Mouse (Mus musculus) common myeloid progenitor, adult 5-6 weeks (primary cell): ENCODE measurements around the gene Tbc1d1. TPM values are rescaled to one million over a fixed set of nuclear protein-coding genes. Genes with fewer than 3 reads are reported as not detected.
"Not testable (repeated sequence)": the region's sequence is repeated elsewhere in the genome, so short reads cannot be mapped to it uniquely, and the experiment has no call there.

Experiments
- ATAC-seq: replicated peaks from 2 replicates; pipeline ENCODE4 v1.8.0; 2016; ENCODE audit warnings: low read depth, mild to moderate bottlenecking, moderate TSS enrichment, inconsistent platforms; ENCODE audit not compliant: poor library complexity, severe bottlenecking
- total RNA-seq: library from RNA; stranded (forward); fragments of 200-1000, 187-1606 nt; gene quantifications from 2 replicates; pipeline ENCODE4 v1.2.3, GENCODE M21; 2017

Gene Tbc1d1
- total RNA-seq, 1 experiment from 2014 or later: 33.9 TPM

- no peak for ATAC-seq
Measured at GRCm38 (mm10) chr5:64340366-64340765, 184.3 kb downstream of the Tbc1d1 start.

DNA sequence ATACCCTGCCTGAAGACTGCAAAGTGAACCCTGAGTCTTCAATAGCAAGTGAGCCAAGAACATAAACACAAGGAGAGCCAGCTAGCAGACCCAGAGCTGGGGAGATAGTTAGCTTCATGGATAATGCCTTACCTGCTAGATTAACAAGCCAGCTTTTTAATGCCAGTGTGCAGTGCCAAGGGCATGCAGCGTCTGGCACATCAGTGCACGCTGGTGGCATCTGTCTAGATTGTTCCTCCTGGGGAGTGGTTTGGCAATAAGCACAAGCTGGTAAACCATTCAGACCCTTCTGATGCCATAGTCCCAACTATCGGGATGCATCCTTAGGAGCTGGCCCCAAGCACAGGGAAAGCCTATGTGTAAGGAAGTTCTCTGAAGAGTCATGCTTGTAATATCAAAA, 185.6 kb downstream of the Tbc1d1 start:
- ATAC-seq: no peak

DNA sequence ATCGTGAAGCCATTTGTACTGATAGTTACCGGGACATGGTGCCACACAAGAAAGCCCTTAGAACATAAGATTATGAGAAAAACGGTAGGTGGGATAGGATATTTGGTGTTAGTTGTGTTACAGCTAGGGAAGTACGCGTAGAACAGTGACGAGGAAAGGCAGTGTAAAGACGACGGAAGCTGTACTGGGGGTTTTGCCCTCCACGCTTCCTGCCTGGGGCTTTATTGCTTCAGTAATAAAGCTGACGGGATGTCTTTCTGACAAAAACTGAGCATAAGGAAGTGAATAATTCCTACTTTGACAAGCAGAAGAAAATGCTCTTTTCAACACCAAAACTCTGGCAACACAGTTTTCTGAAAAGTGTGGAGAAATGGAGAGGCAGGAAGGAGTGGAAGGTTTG, 186.0 kb downstream of the Tbc1d1 start:
- ATAC-seq: peak; percentile 61

- peak; percentile 86 for ATAC-seq
Measured at GRCm38 (mm10) chr5:64343972-64344700, 188.0 kb downstream of the Tbc1d1 start.

DNA sequence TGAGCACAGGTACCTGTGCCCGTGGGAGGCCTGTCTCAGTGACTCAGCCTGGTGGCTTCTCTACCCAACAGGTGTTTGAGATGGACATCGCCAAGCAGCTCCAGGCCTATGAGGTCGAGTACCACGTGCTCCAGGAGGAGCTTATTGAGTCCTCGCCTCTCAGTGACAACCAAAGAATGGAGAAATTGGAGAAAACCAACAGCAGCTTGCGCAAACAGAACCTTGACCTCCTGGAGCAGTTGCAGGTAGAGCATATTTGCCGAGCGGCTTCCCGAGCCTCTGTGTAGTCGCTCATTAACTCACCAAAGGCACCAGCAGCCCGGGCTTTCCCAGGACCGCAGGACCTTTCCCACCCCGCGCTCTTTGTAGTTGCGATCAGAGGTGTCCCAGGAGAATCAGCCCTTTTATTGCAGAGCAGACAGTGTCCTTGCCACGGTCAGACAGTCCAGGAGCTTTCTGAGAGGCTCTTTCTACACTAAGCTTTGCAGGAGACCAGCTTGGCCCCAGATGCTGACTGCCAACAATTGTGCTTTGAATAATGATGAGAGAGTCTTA, 189.2 kb downstream of the Tbc1d1 start:
- ATAC-seq: no peak

DNA sequence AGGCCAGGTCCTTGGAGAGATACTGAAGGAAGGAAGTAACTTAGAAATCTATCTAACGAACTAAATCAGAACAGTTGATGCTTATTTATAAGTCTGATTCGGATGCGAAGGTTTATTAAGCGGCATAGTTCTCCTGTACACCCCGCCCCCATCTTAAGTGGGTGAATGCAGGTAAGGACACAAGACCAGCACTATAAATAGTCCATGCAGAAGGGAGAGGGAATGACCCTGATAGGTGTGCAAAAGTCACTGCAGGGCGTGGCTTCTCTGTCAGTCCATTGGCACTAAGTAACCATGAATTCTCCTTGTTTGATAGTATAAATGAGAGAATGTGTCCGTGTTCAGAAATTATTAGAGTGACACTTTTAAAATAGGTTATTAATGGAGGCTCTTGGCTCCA, 189.7 kb downstream of the Tbc1d1 start:
- ATAC-seq: no peak

DNA sequence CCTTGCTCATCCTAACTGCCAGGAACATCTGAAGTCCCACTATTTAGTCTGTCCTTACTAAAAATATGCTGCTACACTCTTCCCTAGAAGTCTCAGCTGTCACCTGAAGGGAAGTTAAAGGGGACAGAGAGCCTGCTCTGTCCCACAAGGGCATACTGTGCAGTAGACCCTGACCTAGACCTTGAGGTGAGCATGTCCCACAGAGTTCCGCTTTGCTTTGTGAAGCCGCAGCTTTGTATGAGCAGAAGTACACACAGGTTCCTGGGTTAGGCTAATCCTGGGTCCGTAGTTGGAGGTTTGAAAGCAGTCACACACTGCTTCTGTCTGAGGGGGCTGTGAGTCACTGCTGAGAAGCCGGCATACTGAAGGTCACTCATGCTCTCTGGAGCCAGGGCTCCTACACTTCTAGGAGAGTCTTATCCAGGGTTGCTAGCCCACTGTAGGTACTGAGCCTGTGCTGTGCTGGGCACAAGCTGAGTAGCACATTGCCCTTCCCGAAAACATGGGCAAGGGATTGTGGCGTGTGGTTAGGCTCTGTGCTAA, 190.3 kb downstream of the Tbc1d1 start:
- no peak for ATAC-seq

DNA sequence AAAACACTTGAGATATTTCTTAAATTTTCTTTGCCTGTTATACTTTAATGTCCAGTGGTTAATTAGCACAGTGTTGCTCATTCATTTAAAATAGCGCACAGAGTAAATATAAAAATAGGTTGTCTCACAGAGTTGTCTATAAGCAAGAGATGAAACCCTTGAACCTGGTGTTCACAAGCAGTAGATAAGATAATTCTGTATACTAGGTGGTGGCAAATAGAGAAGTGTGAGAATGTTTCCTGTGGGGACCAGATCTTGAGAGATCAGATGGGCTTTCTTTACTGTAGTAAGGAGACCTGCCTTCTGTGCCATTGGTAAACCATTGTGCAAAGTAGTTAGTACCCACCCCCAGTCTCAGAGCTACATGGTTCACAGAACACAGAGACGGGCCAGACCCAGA, 192.1 kb downstream of the Tbc1d1 start:
- ATAC-seq: no peak

DNA sequence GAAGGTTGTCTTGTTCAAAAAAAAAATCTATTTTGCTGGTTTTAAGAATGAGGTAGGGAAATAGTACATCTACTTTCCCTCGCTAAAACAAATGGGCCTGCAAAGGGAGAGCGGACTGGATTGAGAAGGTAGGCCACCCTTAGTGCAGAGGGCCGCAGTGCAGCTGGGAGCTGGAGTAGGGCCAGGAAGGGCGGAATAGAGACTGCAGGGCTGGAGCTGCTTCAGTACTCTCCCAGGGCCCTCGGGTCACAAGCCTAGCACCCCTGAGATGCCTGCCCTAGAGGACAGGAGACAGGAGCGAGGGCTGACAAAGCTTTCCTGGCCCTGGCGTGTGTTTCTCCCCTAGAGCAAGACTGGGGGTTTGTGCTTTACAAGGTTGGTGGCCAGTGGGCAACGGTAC, 192.7 kb downstream of the Tbc1d1 start:
- ATAC-seq: no peak

GRCm38 (mm10) chr5:64351968-64352367, 195.9 kb downstream of the Tbc1d1 start:
- ATAC-seq: no peak

GRCm38 (mm10) chr5:64358639-64359584, 202.8 kb downstream of the Tbc1d1 start:
- no peak for ATAC-seq

DNA sequence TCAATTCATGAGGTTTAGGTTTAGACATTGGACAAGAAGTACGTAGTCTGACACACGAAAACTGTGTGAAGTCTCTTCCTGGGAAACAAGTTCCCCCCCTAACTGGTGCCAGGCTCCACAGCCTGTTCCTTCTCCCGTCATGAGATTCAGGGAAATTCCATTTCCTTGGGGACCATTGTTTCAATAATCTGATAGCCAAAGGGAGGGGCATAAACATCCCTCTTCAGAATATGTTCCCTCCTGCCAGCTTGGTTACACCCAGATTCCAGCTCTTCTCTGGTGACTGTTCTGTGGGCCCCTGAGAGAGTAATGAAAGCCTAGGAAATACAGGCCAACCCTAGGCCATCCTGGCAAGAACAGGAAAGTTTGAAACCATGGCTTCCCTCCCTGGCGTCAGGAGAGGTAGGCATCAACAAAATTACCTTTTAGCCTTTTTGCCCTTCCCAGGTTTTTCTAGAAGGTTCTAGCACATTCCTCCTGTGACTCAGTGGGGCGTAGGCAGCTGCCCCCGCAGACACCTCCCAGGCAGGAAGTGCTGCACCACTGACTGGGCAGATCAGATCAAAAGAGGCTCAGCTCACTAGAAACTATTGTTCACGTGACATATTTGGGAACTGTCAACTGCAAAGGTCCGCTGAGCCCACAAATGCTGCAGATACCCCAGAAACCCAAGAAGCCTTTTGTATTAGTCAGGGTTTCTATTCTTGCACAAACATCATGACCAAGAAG, 204.2 kb downstream of the Tbc1d1 start:
- peak; percentile 80 for ATAC-seq

DNA sequence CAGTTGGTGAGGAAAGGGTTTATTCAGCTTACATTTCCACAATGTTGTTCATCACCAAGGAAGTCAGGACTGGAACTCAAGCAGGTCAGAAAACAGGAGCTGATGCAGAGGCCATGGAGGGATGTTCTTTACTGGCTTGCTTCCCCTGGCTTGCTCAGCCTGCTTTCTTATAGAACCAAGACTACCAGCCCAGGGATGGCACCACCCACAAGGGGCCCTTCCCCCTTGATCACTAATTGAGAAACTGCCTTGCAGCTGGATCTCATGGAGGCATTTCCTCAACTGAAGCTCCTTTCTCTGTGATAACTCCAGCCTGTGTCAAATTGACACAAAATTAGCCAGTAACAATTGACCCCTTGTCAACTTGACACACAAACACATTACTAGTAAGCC, 204.8 kb downstream of the Tbc1d1 start:
- ATAC-seq: not testable (repeated sequence)

- no peak for ATAC-seq
Measured at GRCm38 (mm10) chr5:64363859-64364406, 207.8 kb downstream of the Tbc1d1 start.

DNA sequence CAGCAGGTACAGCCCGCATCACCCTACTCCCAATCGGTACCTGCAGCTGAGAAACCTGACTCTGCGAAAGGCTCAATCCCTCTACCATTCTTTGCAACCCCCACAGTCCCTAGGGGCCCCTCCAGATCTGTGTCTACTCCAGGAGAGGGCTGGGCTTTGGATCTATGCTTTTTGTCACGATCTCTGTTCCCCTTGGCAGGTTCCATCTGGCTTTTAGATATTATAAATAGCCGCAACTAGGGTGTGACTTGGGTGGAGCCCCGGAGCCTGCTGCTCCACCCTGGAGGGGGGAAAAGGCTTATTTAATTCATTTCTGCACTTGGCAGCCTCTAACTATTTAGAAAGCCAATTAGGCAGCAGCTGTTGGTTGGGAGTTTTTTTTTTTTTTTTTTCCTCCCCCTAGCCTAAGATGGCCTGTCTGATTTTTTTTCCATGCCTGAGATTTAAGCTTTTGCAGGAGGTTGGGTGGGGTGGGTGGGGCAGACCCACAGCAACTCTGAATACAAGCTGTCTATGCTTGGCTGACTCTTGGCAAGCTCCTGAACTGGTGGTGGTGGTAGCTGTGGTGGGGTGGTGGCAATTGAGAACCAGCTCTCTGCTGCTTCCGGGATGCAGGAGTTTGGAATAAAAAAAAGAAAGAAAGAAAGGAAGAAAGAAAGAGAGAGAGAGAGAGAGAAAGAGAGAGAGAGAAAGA, 208.5 kb downstream of the Tbc1d1 start:
- peak; percentile 51 for ATAC-seq

DNA sequence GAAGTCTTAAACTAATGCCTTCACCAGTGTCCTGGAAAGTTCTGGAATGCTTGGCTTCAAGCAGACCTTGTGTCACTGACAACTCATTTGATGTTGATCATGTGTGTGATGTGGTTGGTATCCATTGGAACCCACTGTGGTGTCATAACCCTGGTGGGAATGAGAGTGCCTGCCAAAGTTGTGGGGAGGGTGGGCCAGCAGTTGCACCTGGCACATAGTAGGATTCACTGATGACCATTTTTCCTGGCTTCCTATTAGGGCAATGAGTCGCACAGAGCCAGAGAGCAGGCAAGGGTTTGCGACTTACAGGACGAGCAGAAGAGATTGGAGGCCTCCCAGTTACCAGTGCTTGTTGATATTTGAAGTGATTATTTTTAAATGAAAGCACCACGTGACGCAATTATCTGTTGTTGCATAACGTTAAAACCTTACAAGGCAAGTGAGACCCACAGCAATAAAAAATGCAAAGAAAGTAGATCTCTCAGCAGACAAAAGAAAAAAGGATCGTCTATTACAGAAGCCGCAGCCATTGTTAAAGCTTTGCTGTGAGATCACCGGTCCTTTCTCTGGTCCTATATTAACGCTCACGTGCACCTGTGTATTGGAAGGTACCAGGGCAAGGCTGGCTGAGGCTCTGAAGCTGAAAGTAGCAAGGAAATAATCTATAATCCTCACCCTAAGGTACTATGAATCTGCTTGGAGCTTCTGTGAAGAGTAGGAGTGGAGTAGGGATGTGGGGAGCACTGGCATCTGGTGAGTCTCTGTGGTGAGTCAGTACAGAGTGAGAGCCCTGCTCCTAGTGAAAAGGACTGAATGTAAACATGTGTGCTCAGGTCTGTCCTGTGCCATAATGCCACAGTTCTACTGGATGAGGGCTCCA, 209.3 kb downstream of the Tbc1d1 start:
- ATAC-seq: no peak

DNA sequence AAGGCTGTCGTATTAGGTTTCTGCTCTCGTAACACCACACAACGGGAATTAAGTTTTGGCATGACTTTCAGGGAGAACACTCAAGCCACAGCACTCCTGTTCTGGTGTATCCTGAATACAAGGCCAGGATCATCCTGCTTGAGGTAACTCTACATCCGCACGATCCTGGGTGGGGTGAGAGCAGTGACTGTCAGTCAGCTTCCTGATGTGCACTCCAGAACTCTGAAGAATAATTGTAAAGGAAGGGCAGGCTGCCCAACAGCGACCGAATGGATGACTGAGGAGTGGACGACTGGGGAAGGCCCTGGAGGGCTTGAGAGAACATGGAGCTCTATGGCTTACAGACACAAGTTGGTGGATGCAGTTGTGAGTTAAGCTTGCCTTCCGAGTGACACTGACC, 210.0 kb downstream of the Tbc1d1 start:
- ATAC-seq: no peak

- no peak for ATAC-seq
Measured at GRCm38 (mm10) chr5:64367426-64367825, 211.3 kb downstream of the Tbc1d1 start.
